Mouse (Mus musculus) thymus, postnatal 10 days (tissue): Measurements from ENCODE around the gene Ctf2.

Experiments used
- DNase-seq, 2 experiments: peaks; one replicate each; pipeline ENCODE4 v3.0.0; 2021; ENCODE audit warnings: low spot score in 2 of 2

Ctf2 gene

DNA sequence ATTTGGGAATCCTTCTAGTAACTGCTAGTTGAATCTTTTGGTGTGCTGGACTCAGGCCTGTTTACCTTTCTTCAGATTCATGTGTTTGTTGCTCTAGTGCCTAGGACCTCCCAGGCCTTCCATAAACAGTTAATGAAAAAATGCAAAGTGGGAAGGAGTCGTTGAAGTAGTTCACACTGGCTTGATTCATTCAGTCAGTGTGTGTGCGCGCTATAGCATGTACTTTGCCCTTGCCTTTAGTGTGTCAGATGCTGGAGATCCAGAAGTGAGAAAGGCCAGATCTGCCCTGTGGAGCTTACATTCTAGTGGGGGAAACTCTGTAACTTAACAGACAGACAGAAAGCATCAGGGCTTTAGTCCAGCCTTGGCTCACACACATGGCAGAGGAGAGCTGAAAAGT lies 28.5 kb upstream of the Ctf2 start:
- no peak for DNase-seq

DNA sequence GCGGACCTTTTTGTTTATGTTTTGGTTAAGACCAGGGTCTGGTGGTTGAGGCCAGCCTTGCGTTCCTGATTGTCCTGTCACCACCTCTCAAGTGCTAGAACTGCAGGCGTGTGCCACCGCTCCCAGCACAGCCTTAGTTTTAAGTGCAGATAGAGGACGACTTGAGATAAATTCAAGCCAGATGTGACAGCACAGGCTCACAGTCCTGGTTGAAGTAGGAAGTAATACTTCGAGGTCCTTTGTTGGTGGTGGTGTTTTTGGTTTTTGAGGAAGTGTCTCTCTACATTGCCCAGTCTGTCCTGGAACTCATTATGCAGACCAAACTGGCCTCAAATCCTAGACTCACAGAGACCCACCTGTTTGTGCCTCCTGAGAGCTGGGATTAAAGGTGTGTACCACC lies 27.8 kb upstream of the Ctf2 start:
- no peak for DNase-seq

DNA sequence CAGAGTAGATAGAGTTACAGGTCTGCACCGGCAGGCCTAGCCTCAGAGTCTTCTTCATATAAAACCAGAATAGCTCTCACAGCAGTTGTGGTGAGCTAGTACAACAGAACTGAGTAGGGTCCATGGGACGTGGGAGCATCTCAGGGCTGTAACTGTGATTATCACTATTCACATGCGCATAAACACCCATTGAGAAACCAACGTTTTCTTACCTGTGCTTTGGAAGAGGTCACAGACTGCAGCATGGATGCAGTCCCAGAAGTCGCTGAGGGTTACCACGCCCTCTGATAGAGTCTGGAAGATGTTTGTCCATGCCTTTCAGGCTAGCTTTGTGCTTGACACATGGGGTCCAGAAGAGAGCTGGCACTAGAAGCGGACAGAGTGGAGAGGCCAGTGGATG lies 21.8 kb upstream of the Ctf2 start:
- no peak for DNase-seq

DNA sequence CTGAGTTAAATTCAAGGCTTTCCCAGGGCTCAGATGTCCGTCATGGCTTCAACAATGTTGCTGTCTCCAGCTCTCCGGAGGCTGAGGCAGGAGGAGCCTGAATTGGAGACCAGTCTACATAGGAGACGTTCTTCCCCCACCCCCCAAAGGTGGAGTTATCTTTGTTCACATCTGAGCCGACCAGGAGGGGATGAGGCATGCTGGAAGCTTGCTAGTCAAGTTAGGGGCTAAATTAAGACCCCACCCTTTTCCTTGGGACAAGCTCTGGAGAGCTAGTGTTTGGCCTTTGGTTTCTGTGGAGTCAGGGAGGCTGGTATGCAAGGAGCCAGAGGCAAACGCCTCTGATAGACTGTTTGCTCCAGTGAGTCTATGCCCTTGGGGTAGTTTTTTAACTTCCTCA lies 21.2 kb upstream of the Ctf2 start:
- DNase-seq: no peak

GRCm38 (mm10) chr7:127752069-127752468 lies 20.1 kb upstream of the Ctf2 start:
- DNase-seq: no peak

DNA sequence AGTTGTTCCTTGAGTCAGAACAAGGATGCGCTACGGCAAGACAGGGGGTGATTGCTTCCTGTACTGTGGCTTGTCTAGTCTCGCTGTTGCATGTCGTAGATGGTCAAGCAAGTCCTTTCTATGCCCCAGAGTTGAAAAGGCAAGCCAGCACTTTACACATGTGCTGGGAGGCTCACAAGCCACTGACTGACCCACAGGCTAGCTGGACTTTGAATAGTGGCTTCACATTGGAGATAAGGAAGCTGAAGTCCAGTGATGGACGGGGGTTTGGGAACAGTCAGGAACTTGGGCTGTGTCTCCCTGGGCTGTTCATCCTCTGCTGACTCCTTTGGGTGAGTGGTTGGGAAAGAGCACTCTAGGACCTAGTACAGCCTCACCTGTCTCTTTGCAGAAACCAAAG lies 19.7 kb upstream of the Ctf2 start:
- no peak for DNase-seq

DNA sequence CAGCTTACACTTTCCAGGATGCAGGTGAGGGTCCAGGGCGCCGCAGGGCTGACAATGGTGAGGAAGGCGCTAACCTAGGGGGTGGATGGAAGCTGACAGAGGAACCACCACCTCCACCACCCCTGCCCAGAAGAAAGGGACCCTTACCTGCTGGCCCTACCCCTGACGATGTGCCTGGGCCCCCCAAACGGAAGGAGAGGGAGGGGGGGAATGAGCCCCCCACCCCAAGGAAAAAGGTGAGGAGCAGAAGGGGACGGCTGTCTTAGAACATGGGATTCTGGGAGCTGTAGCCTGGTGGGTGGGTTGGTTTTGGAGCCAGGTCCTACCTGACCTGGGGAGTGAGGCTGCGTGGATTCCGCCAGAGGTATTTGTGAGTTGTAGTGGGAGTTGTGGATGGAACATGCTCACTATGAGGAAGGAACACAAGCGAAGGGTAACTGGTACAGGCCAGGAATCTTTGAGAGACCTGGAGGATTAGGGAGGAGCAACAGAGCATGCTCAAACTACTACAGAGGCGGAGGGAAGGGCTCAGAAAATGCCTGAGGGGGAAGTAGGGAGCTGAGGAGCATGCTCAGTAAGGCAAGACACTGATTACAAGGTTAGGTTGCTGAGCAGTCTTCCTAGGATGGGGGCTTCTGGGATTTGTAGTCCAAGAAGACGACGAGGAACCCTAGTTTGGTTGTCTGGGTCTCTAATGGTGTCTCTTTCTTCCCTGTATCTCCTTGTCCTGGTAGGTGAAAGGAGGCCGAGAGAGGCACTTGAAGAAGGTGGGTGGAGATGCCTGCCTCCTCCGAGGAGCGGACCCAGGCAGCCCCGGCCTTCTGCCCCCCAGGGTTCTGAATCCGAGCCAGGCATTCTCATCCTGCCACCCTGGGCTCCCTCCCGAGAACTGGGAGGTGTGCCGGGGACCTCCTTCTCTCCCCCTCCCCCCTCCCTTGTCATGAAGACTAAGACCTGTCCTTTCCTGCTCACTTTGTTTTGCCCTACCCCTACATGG lies 18.5 kb upstream of the Ctf2 start:
- no peak for DNase-seq

DNA sequence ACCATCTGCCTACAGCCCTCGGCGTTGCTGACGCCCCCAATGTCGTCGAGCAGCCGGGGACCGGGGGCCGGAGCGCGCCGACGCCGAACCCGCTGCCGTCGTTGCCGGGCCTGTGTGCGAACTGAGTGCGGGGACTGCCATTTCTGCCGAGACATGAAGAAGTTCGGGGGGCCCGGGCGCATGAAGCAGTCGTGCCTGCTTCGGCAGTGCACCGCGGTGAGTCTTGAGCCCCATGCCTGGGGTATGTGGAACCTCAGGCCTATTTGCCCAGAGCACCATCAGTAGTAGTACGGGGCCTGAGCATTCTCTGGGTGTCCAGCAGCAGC lies 16.2 kb upstream of the Ctf2 start:
- DNase-seq: no peak

DNA sequence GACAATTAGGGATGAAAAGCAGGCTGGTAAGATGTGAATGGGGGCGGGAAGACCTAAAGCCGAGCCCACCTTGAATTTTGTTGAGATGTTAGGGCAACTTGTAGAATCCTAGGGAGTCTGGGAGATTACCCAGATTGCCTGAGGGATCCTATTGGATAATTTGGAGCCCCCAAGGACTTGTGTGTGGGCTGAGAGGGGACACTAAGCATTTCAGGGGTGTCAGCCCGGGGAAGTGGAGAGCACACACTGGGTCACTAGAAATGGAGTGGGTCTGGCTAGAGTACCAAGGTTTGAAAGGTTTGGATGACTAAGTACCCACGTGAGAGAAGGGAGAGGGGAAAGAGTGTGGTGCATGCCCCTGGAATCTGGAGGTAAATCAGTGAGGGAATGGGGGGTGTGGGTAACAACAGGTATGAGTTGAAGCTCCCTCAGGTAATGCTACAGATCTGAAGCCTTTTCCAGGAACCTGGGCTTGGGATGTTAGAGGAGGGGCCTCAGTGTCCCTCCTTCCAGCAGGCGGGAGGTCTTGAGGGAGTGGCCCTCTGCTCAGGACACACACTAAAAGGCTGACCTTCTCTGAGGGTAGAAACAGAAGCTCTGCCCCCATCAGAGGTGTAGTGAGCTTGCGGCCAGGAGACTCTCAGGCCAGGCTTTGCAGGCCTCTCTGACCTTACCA lies 15.7 kb upstream of the Ctf2 start:
- no peak for DNase-seq

DNA sequence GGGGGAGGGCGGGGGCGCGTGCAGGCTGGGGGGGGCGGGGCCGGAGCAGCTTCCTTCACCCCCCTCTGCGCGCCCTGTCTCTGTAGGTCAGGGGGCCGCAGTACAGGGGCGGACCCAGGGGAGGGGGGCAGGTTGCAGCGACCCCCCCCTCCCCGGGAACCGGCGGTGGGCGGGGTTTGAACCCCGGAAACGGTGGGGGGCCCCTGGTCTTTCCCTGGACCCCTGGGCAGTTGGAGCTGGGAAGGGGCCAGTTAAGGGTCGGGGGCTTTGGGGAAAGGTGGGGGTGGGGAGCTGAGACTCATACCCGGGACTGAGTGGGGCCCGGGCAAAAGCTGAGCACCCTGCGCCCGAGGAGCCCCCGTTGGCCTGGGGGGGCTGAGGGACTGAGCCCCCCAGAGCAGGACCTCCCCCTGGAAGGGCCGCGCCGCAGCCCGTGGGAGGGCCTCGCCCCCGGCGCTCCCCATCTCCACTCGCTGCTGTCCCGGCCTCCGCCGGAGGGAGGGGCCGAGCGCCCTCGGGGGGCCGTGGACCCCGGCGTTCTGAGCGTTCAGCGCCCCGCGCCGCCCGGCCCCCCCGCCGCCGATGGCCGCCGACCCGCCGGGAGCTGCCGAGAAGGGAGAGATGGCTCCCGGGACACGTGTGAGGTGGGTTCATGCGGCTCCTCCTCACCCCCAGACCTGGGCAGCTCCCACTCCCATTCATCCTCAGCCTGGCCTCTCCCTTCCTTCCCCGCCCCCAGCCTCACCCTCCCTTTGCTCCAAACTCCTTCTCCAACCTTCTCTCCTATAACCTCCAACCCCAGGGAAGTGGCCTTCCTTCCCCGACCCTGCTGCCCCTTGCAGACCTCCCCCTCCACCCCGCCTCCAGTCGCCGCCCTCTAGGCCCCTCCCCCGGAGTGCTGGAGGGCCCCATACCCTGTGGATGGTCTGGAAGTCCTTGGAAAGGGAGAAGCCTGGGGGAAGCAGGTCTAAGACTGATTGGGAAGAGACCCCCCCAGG lies 14.8 kb upstream of the Ctf2 start:
- peak; percentile 35 to 40 for DNase-seq

DNA sequence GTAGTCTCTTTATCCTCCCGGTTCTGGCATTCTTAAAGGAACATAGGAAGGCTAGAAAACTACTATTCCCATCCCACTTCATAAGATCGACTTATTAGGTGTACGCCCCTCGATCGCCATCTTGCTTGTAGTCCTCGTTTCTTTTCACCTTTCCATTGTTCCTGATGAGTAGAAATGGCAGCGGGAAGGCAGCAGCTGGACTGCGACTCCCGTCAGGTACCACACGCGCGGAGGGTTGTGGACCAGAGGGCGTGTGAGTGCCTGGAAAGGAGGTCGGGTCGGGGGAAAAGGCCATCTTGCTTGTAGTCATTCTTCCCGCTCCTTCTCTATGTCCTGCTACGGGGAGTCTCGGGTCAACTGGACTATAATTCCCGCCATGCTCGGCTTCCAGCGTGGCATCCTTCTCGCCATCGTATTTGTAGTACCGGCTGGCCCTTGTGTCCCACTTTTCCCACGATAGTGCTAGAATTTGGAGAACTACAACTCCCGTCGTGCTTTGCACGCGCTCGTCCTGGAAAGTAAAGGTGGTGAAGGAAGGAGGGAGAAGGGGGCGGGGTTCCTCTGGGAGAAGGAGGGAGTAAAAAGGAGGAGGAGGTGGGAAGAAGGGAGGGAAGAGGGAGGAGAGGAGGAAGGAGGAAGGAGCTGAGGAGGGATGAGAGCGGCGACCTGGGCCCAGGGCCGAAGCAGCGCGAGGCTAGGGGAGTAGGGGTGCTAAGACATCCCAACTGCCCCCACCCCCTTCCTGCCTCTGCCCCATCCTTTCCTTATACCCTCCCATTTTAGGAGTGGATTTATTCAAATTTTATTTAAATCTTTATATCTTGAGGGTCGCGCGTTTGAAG lies 13.9 kb upstream of the Ctf2 start:
- DNase-seq: peak; percentile 44 to 65

DNA sequence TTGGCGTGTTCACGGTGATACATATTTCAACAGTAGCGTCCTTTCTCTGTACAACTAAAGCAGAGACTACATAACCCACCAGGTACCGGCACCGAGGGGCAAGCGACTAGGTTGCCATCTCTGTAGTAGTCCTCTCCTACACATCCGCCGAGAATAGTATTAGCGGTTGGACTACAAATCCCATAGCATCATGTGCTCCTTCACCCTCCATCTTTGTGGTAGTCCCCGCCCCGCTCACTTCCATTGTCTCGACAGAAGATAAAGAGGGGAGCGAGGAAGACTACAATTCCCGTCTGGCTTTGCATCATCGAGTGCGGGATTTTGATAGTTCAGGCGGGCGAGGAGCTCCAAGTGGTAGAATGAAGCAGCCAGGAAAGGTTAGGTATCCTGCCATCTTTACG lies 13.3 kb upstream of the Ctf2 start:
- DNase-seq: peak; percentile 82 to 84

GRCm38 (mm10) chr7:127744366-127745045 lies 12.5 kb upstream of the Ctf2 start, which contains the start of gene Fbxl19:
TSS of gene Fbxl19 (plus strand) at chr7:127744543.
- DNase-seq: peak; percentile 58 to 76

- DNase-seq: no peak
Measured at GRCm38 (mm10) chr7:127730170-127730569, 1.8 kb downstream of the Ctf2 start.

GRCm38 (mm10) chr7:127727898-127728297 lies 4.1 kb downstream of the Ctf2 start:
- no peak for DNase-seq

- DNase-seq: no peak
Measured at GRCm38 (mm10) chr7:127725924-127726323, 6.0 kb downstream of the Ctf2 start.

- no peak for DNase-seq
Measured at GRCm38 (mm10) chr7:127725490-127725889, 6.5 kb downstream of the Ctf2 start.

GRCm38 (mm10) chr7:127719258-127719657 lies 12.7 kb downstream of the Ctf2 start:
- DNase-seq: no peak

DNA sequence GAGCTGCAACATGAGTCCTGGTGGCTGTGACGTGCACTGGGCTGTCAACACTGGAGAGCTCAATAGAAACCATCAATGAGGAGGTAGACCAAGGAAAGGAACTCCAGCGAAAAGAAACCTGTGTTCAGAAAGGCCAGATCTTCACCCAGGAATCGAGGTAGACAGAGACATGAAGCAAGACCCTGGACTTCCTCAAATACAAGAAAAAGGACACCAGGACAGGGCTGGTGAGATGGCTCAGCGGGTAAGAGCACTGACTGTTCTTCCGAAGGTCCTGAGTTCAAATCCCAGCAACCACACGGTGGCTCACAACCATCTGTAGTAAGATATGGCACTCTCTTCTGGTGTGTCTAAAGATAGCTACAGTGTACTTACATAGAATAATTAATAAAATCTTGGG lies 13.6 kb downstream of the Ctf2 start:
- DNase-seq: no peak

GRCm38 (mm10) chr7:127716992-127717391 lies 15.0 kb downstream of the Ctf2 start:
- peak; percentile 15 to 66 for DNase-seq
